Mouse (Mus musculus) spleen, adult 18-20 months (tissue): ENCODE data around the gene 4933416C03Rik.

ENCODE experiments used
- DNase-seq, 2 experiments: peaks; one replicate each; pipeline ENCODE4 v3.0.0; 2022; ENCODE audit warnings: mixed read lengths in 2 of 2

4933416C03Rik gene

DNA sequence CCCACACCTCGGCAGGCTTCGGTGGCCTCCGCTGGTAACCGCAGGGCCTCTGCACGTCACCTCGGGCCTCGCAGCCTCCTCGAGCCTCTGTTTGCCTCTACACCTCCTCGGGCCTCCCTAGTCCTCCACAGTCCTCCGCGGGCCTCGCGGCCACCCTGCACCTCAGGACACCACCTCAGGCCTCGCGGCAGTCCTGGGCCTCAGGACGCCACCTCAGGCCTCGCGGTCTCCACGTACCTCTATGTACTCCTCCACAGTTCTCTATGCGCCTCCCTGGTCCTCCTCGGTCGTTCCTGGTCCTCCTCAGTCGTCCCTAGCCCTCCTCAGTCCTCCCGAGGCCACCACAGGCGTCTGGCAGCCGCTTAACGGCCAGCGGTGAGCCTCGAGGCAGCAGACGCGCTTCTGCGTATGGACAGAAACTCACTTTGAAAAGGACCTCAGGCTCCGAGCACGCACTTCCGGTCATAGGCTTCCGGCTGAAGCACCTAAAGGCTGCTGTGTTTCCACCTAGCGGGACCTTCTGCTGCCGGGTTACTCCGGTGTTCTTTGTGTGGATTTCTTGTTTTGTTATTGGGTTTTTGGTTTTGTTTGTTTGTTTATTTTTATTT is at the start of gene 4933416C03Rik:
4933416C03Rik (minus strand) TSS at position 51 of the 608 bp plus-strand sequence.
- no peak for DNase-seq

- no peak for DNase-seq
Measured at GRCm38 (mm10) chr10:116162338-116162737, 48.6 kb upstream of the 4933416C03Rik start.

GRCm38 (mm10) chr10:116156699-116157098 is 43.0 kb upstream of the 4933416C03Rik start:
- DNase-seq, result no peak

- DNase-seq, result no peak
Measured at GRCm38 (mm10) chr10:116154707-116155106, 41.0 kb upstream of the 4933416C03Rik start.

DNA sequence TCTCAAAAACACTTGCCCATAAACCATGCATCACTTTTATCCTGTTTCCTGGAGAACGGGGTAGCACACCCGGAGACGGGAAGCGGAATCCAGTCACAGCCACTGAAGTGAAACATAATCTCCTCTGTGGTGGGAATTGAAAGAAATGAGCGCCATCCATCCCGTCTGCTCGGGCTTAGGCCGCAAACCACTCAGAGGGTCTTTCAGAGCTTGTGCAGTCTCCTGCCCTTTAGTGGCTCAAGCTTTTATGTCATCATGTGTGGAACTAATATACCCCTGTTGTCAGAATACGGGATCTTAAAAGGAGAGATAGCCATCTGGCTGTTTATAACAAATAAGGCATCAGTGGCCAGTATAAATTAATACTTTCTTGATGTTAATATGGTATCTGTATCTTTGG is 32.4 kb upstream of the 4933416C03Rik start:
- no peak for DNase-seq

DNA sequence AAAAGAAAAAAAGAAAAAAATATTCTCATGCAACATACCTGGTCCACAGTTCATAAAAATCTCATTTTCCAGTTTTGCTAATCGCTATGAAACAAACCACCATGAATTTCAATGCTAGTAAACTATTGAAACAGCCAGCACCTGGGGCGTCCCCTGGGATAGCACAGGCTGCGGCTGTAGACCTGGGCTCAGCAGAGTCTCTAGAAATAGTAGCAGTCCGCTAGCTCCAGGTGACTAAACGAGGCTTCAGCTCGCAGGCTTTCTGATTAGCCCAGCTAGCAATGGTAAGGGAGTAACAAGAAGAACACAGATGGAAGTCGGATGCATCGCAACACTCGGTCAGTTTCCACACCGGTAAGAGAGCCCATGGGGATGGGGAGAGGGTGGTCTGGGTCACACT is 30.0 kb upstream of the 4933416C03Rik start:
- no peak for DNase-seq

DNA sequence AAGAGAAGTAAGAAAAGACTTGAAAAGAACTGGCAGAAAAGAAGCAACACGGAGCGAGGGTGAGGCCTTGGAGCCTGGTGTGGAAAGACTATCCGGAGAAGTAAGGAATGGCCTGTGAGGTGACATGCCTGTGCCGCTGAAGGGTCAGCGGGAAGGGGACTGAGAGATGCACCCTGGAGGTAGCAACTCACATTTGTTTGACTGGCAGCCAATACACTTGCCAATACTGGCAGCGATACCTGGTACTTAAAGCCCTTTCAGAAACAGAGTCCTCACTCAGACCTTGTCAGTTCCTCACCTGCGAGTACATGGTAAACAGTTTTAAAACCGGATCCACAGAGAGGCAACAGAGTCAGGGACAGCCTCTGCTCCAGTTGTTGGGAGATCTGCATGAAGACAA is 26.5 kb upstream of the 4933416C03Rik start:
- no peak for DNase-seq

- no peak for DNase-seq
Measured at GRCm38 (mm10) chr10:116135187-116135586, 21.5 kb upstream of the 4933416C03Rik start.

GRCm38 (mm10) chr10:116132233-116132632 is 18.5 kb upstream of the 4933416C03Rik start:
- no peak for DNase-seq

- no peak for DNase-seq
Measured at GRCm38 (mm10) chr10:116131223-116131622, 17.5 kb upstream of the 4933416C03Rik start.

DNA sequence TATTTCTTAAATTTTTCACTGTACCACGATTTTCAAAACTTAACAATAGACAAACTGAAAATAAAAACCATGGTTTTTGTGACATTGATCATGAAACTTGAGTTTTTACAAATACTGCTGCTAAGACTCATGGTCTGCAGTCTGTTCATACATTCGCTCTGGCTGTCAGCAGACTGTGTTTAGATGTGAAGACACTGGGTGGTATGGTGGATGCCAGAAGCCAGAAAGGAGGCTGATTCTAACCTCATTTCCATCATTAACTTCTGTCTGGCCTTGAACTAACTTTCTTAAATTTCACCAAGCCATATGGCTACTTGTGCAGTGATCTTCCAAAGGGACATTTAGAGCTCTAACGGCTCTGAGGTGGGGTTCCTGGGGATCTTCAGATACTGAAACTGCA is 16.7 kb upstream of the 4933416C03Rik start:
- no peak for DNase-seq

DNA sequence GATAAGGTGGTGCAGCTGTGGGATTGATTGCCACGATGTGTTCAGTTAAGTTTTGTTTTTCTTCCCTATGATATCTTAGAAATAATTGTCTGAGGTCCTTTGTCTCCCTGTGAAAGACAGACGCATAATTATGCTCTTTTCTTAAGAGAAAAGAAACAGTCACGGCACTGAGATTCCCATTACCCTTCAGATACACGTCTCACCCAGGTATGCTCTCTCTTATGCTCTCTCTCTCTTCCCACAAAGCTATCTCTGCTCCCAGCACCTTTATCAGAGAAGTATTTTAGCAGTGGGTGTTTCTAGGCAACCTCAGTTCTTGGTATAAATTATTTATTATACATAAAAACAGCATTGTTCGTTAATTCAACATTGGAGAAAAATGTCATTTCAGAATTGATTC is 11.6 kb upstream of the 4933416C03Rik start:
- no peak for DNase-seq

DNA sequence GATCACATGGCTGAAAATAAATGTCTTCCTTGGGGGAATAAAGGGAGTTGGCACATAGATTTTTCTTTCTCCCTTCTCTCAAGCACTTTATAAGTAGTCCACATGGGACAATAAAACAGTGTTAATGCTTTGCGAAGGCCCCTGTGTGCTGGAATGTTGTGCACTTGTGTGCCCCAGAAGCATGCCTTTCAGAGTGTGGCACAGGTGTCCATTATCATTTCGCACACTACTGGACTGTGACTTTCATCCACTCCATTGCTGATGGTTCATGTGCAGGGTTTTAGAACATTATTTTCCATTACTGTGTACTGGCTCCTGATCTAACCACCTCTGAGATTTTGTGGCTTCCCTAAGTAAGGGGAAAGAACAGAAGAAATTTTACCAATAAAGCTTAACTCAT is 10.1 kb upstream of the 4933416C03Rik start:
- no peak for DNase-seq

DNA sequence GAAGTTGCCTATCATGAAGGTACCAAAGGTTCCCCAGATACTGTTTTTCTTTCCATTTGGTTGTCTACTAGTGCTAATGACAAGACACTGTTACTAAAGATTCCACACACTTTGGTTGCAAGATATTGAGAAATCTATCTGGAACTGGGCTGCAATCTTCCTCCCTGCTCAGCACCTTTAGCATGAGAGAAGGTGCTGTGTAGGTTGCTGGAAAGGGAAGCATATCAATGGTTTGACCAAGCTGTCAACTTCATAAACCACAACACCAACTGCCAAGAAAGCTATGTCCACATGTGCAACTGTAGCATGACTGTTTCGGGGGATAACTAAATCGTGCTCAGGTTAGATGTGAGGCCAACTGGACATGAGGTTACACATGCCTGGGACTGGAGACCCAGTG is 7.7 kb upstream of the 4933416C03Rik start:
- no peak for DNase-seq

DNA sequence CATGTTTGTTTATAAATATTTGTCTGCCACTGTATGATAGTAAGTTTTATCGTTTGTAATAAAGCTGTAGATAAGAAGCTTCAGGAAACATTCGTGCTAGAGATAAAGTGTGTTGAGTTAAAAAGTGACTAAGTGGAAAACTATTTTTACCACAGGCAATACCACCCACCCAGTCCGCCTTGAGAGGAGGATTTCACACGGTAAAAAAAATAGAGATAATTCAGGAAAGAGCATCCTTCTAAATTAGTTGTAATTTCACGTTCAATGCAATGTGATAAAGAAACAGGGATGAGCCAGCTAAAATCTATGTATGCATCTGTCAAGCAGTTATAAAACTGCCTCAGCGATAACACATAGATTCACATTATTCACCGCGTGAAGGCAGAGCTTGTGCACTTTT is 3.3 kb upstream of the 4933416C03Rik start:
- DNase-seq, result no peak

DNA sequence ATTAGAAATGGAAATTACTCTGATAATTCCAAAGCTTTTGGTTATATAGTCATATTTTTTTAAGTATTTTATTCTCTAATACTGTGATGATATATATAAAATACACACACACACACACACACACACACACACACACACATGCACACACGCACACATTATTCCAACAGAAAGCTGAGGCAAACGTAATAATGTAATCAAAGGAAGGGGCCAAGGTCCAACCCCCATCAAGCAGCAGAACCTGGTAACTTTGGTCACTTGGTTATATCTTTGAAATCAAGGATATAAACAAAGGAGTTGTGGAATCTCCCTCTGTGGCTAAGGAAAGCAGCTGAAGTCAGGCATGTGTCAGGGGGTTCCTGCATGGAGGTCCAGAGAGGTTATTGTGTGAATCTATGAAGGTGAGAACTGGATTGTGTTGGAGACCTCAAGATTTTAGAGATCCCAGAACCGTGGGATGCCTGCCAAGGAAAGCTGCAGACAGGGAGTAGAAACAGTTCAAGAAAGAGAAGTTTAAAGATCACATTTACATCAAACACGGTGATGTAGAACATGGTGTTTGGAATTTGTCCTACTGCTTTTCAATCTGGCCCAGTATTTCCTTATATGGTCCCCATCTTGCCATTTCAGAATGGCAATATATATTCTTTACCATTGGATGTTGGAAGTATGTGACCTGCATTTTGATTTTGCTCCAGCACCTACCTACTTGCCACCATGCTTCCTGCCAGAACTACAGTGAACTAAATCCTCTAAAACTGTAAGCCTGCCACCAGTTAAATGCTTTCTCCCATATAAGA is 2.4 kb upstream of the 4933416C03Rik start:
- DNase-seq, result no peak

- DNase-seq, result no peak
Measured at GRCm38 (mm10) chr10:116112868-116113267, 849 bp downstream of the 4933416C03Rik start.

GRCm38 (mm10) chr10:116108730-116109129 is 5.0 kb downstream of the 4933416C03Rik start:
- no peak for DNase-seq

- no peak for DNase-seq
Measured at GRCm38 (mm10) chr10:116108176-116108575, 5.5 kb downstream of the 4933416C03Rik start.

- DNase-seq, result no peak
Measured at GRCm38 (mm10) chr10:116098470-116098869, 15.2 kb downstream of the 4933416C03Rik start.

GRCm38 (mm10) chr10:116096466-116096865 is 17.3 kb downstream of the 4933416C03Rik start:
- no peak for DNase-seq

- DNase-seq, result no peak
Measured at GRCm38 (mm10) chr10:116083965-116084364, 29.8 kb downstream of the 4933416C03Rik start.

- no peak for DNase-seq
Measured at GRCm38 (mm10) chr10:116080841-116081240, 32.9 kb downstream of the 4933416C03Rik start.

GRCm38 (mm10) chr10:116079396-116079795 is 34.3 kb downstream of the 4933416C03Rik start:
- DNase-seq, result no peak
